Mouse (Mus musculus): Measurements from ENCODE around the gene Fam84a. TPM values are rescaled to one million over a fixed set of nuclear protein-coding genes. Genes with fewer than 3 reads are reported as not detected.

The Fam84a gene
- polyA plus RNA-seq, 1 experiment from 2014 or later, result 15.6 TPM

DNA sequence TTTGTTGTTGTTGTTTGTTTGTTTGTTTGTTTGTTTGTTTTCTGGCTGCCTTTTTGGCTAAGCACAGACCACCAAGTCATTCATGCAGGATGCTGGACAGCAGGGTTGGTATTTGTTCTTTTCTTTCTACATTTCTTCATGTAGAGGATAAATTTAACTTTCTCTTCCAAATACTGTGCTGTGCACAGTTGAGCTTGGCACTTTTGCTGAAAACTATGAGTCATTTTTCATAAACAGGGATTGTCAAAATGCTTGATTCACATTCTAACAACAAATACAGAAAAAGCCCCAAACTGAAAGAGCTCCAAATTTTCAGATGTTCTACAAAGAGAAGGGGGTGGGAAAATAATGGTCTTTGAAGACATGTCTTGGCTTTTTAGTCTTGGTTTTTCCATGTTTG lies 54.9 kb downstream of the Fam84a start:
- no peaks in the 10 kb centered on the region for H3K4me1 ChIP-seq (replicated peaks; ENCODE audit: control insufficient read depth, insufficient read depth, low read length)
- H3K27ac ChIP-seq (ENCODE audit: low read depth, low read length), result no peak overlapping the region
- H3K4me2 ChIP-seq (replicated peaks; ENCODE audit: low read depth), result no peak overlapping the region
- H3K9me3 ChIP-seq (ENCODE audit: control insufficient read depth), result no peaks in the 10 kb centered on the region
- TF ChIP-seq CTCF (IDR thresholded peaks at IDR 0.05; ENCODE audit: low read depth), result no peak
- H3K4me3 ChIP-seq (ENCODE audit: low read depth, low read length), result no peak overlapping the region
- H3K27me3 ChIP-seq (replicated peaks; ENCODE audit: control insufficient read depth, insufficient read depth, low read length), result no peaks in the 10 kb centered on the region
- no peak overlapping the region for H3K9ac ChIP-seq (ENCODE audit: low read depth, low read length)
- no peaks in the 10 kb centered on the region for H3K36me3 ChIP-seq (ENCODE audit: control insufficient read depth, insufficient read depth)
- no peak for ATAC-seq

Measured in intestine, postnatal 0 days (tissue).